Mouse (Mus musculus): ENCODE results near the gene Stk32c.

- no peak for TF ChIP-seq CTCF (IDR thresholded peaks at IDR 0.05; ENCODE audit: extremely low read depth, insufficient read depth, low read length)
- TF ChIP-seq POLR2A (IDR thresholded peaks at IDR 0.05; ENCODE audit: extremely low read depth, insufficient read depth, low read length): no peak
Observed at GRCm38 (mm10) chr7:139234426-139235188, 21.5 kb upstream of the Stk32c start.
